Mouse (Mus musculus) heart, embryonic 14.5 days (tissue): ENCODE data around the gene Mettl21c. TPM values are rescaled to one million over a fixed set of nuclear protein-coding genes. Genes with fewer than 3 reads are reported as not detected.
"Not testable (repeated sequence)": the region's sequence is repeated elsewhere in the genome, so short reads cannot be mapped to it uniquely, and the experiment has no call there.

ENCODE experiments used
- ATAC-seq: fragments of 200-750 bp; cut with Nextera tagmentation; 2 replicates; pipeline ENCODE4 v1.8.0; 2017; ENCODE audit warnings: low read depth, moderate TSS enrichment; ENCODE audit not compliant: insufficient number of reproducible peaks, insufficient read depth, low FRiP score
- H3K27ac ChIP-seq, 2 experiments: fragments of 200-500 bp in 1 of 2; fragments of 300-500 bp in 1 of 2; sonication (generic) in 1 of 2; replicated peaks in 1 of 2; 2 replicates each; pipeline ENCODE4 v1.5.1; 2012 to 2014; ENCODE audit warnings: low read depth in 2 of 2, low read length in 2 of 2, control low read depth in 1 of 2, mild to moderate bottlenecking in 1 of 2, mixed read lengths in 1 of 2; ENCODE audit not compliant: control insufficient read depth in 1 of 2, insufficient read depth in 1 of 2
- H3K27me3 ChIP-seq: fragments of 300-500 bp; sonication (generic); 2 replicates; pipeline ENCODE4 v1.6.1; 2014; ENCODE audit warnings: mild to moderate bottlenecking, low read length, control low read depth; ENCODE audit not compliant: control insufficient read depth, insufficient read depth
- H3K36me3 ChIP-seq: fragments of 300-500 bp; sonication (generic); 2 replicates; pipeline ENCODE4 v1.6.1; 2014; ENCODE audit warnings: mild to moderate bottlenecking, control low read depth, low read length, mixed read lengths; ENCODE audit not compliant: control insufficient read depth, insufficient read depth
- H3K4me1 ChIP-seq, 2 experiments: fragments of 200-500 bp in 1 of 2; fragments of 300-500 bp in 1 of 2; sonication (generic) in 1 of 2; 2 replicates each; pipeline ENCODE4 v1.6.1; 2012 to 2014; ENCODE audit warnings: low read length in 2 of 2, control low read depth in 1 of 2, mixed read lengths in 1 of 2; ENCODE audit not compliant: control insufficient read depth in 2 of 2, insufficient read depth in 2 of 2
- H3K4me2 ChIP-seq: fragments of 300-500 bp; sonication (generic); 2 replicates; pipeline ENCODE4 v1.6.1; 2014; ENCODE audit warnings: mild to moderate bottlenecking, low read length
- H3K4me3 ChIP-seq, 2 experiments: fragments of 200-500 bp in 1 of 2; fragments of 300-500 bp in 1 of 2; sonication (generic) in 1 of 2; 2 replicates each; pipeline ENCODE4 v1.5.1; 2012 to 2014; ENCODE audit warnings: low read length in 2 of 2, mild to moderate bottlenecking in 2 of 2, control low read depth in 1 of 2, low read depth in 1 of 2, moderate library complexity in 1 of 2; ENCODE audit not compliant: control insufficient read depth in 1 of 2, insufficient read depth in 1 of 2
- H3K9ac ChIP-seq: fragments of 300-500 bp; sonication (generic); 2 replicates; pipeline ENCODE4 v1.6.1; 2014; ENCODE audit warnings: mild to moderate bottlenecking, low read length
- H3K9me3 ChIP-seq: fragments of 300-500 bp; sonication (generic); 2 replicates; pipeline ENCODE4 v1.6.1; 2016; ENCODE audit warnings: low read length, control low read depth; ENCODE audit not compliant: control insufficient read depth
- WGBS: fragments of 180-500 bp; shearing (Covaris S2); extraction: QIAGEN DNeasy Blood & Tissue Kit; methylation state at CpG from one replicate; pipeline ENCODE4 v1.1.7; 2014; 5-methylcytosine and 5-hydroxymethylcytosine counted together
- polyA plus RNA-seq: library from polyadenylated mRNA; unstranded; fragments of >200 nt; fragmentation: Nextera tagmentation; extraction: Ambion mirVana; gene quantifications from 2 replicates; pipeline ENCODE4 v1.2.1, GENCODE M21; 2014

Mettl21c gene
- polyA plus RNA-seq = 0.28 and 0.47 TPM in 2 replicates

GRCm38 (mm10) chr1:44019934-44020333 is at the start of gene Mettl21c:
Gene Mettl21c, minus strand, starts transcription at chr1:44020034.
- Histone ChIP-seq H3K4me1 (no peaks in the 10 kb centered on the region), H3K27me3 (no peaks in the 10 kb centered on the region), H3K27ac (no peak within 1 kb of the TSS), H3K4me3 (no peak within 1 kb of the TSS), H3K9me3 (no peaks in the 10 kb centered on the region), H3K4me2 (no peak within 1 kb of the TSS), H3K36me3 (no peaks in the 10 kb centered on the region), H3K9ac (no peak within 1 kb of the TSS)
- ATAC-seq = no peak

- H3K9me3 ChIP-seq = no peaks in the 10 kb centered on the region
- H3K36me3 ChIP-seq = no peaks in the 10 kb centered on the region
- no peaks in the 10 kb centered on the region for H3K4me1 ChIP-seq
- no peak for ATAC-seq
- no peak overlapping the region for H3K4me3 ChIP-seq
- WGBS = 0% methylated on average over 1 of the region's 1 CpGs
- no peaks in the 10 kb centered on the region for H3K27me3 ChIP-seq
- no peak overlapping the region for H3K9ac ChIP-seq
- H3K4me2 ChIP-seq = no peak overlapping the region
- no peak overlapping the region for H3K27ac ChIP-seq
Observed at GRCm38 (mm10) chr1:44064625-44065024, 44.8 kb upstream of the Mettl21c start.

GRCm38 (mm10) chr1:44063439-44063838 is 43.6 kb upstream of the Mettl21c start:
- Histone ChIP-seq H3K4me2 (no peak overlapping the region), H3K9me3 (no peaks in the 10 kb centered on the region), H3K36me3 (no peaks in the 10 kb centered on the region), H3K4me3 (no peak overlapping the region), H3K27me3 (no peaks in the 10 kb centered on the region), H3K4me1 (no peaks in the 10 kb centered on the region), H3K27ac (no peak overlapping the region), H3K9ac (no peak overlapping the region)
- 92% methylated on average over 6 of the region's 6 CpGs for WGBS
- no peak for ATAC-seq

GRCm38 (mm10) chr1:44061836-44062235 is 42.0 kb upstream of the Mettl21c start, which contains the start of gene Gm8251:
Gene Gm8251, minus strand, starts transcription at chr1:44061936.
- H3K36me3 ChIP-seq = no peaks in the 10 kb centered on the region
- no peak within 1 kb of the TSS for H3K4me2 ChIP-seq
- H3K9me3 ChIP-seq = no peaks in the 10 kb centered on the region
- H3K4me1 ChIP-seq = no peaks in the 10 kb centered on the region
- no peak for ATAC-seq
- H3K27me3 ChIP-seq = no peaks in the 10 kb centered on the region
- no peak within 1 kb of the TSS for H3K27ac ChIP-seq
- WGBS = 81% methylated on average over 2 of the region's 2 CpGs
- H3K9ac ChIP-seq = no peak within 1 kb of the TSS
- H3K4me3 ChIP-seq = no peak within 1 kb of the TSS

- Histone ChIP-seq H3K4me1 (no peaks in the 10 kb centered on the region), H3K36me3 (no peaks in the 10 kb centered on the region), H3K9ac (no peak overlapping the region), H3K9me3 (no peaks in the 10 kb centered on the region), H3K27ac (no peak overlapping the region), H3K27me3 (no peaks in the 10 kb centered on the region), H3K4me2 (no peak overlapping the region), H3K4me3 (no peak overlapping the region)
- ATAC-seq = no peak
- WGBS = 72% methylated on average over 3 of the region's 3 CpGs
Observed at GRCm38 (mm10) chr1:44057805-44058204, 38.0 kb upstream of the Mettl21c start.

GRCm38 (mm10) chr1:44046556-44046955 is 26.7 kb upstream of the Mettl21c start:
- ATAC-seq = no peak
- WGBS = 55% methylated on average over 2 of the region's 2 CpGs

GRCm38 (mm10) chr1:44045689-44046088 is 25.9 kb upstream of the Mettl21c start:
- 77% methylated on average over 5 of the region's 5 CpGs for WGBS
- not testable (repeated sequence) for H3K9me3 ChIP-seq, H3K4me2 ChIP-seq, H3K4me1 ChIP-seq, H3K36me3 ChIP-seq, H3K4me3 ChIP-seq, H3K27ac ChIP-seq, H3K27me3 ChIP-seq, H3K9ac ChIP-seq, ATAC-seq

More at GRCm38 (mm10) chr1:44046556-44046955, 26.7 kb upstream of the Mettl21c start:
- H3K9me3 ChIP-seq = no peaks in the 10 kb centered on the region
- no peak overlapping the region for H3K4me2 ChIP-seq
- H3K4me3 ChIP-seq = no peak overlapping the region
- H3K36me3 ChIP-seq = no peaks in the 10 kb centered on the region
- no peaks in the 10 kb centered on the region for H3K4me1 ChIP-seq
- H3K9ac ChIP-seq = no peak overlapping the region
- no peak overlapping the region for H3K27ac ChIP-seq
- H3K27me3 ChIP-seq = no peaks in the 10 kb centered on the region

GRCm38 (mm10) chr1:44042555-44042915 is 22.7 kb upstream of the Mettl21c start:
- 4% methylated on average over 6 of the region's 6 CpGs for WGBS
- no peaks in the 10 kb centered on the region for H3K9me3 ChIP-seq
- no peaks in the 10 kb centered on the region for H3K4me1 ChIP-seq
- no peak overlapping the region for H3K27ac ChIP-seq
- H3K9ac ChIP-seq = peak overlapping the region; percentile 71
- no peak for ATAC-seq
- peak overlapping the region; percentile 50 to 74 for H3K4me3 ChIP-seq
- no peaks in the 10 kb centered on the region for H3K36me3 ChIP-seq
- H3K27me3 ChIP-seq = no peaks in the 10 kb centered on the region
- peak overlapping the region; percentile 88 for H3K4me2 ChIP-seq
